Mouse (Mus musculus) bone marrow macrophage, adult 2 months (primary cell): ENCODE measurements at regions not wholly inside any gene's neighbourhood (a gene's known extent, or its start where the extent isn't known, plus 50 kb on each side); places are given as distances from the start of the nearest gene placed in this dataset.

Source experiments
- CTCF ChIP-seq: IDR thresholded peaks from 2 replicates; pipeline ENCODE4 v1.5.1; 2012; ENCODE audit warnings: low read depth, mild to moderate bottlenecking, low read length, moderate library complexity
- POLR2A ChIP-seq: IDR thresholded peaks from 2 replicates; pipeline ENCODE4 v1.6.1; 2012; ENCODE audit warnings: mild to moderate bottlenecking, low read depth, low read length, borderline replicate concordance

DNA sequence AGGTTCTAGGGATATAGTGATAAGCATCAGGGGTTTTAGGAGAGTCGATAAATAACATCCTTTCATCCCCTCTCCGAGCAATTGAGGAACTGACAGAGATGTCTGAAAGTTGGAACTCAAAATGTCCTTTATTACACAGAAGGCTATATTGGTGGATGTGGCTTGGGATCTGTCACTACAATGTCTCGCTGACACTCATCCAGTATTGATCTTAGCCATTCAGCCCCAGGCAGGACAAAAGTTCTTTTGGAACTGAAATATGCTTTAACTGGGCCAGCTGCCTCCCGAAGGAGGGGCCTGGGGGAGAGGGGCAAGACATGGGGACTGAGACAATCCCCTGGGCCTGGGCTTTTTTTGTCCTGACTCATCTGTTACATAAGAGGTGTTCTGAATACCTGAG, 85.2 kb upstream of the Atp6ap2 start:
- no peak for TF ChIP-seq CTCF
- TF ChIP-seq POLR2A = no peak
